Mouse (Mus musculus): ENCODE results near the gene Dusp13.

- TF ChIP-seq POLR2A (IDR thresholded peaks at IDR 0.05; ENCODE audit: low read depth, low read length) (no peak), CTCF (IDR thresholded peaks at IDR 0.05; ENCODE audit: borderline replicate concordance, insufficient read depth, low read length) (no peak)
Measured at GRCm38 (mm10) chr14:21705462-21705861, 45.5 kb downstream of the Dusp13 start.

All from embryonic fibroblast, embryonic 13.5 days (primary cell).